ENCODE assay signal across 10 mouse cellular contexts in genomic region chr11:120283542-120283941, GRCm38 (mm10). TPM values are rescaled to one million over a fixed set of nuclear protein-coding genes. Genes with fewer than 3 reads are reported as not detected.
DNase-seq lines count a peak whose midpoint lies in the region; ATAC-seq and TF ChIP-seq lines count a peak whose summit lies in the region.
"Had no signal": no experiment of that assay in that cellular context is flagged by ENCODE, and none has a peak within 500 bp of the region (broad histone marks: within the 10 kb centered on the region; RNA-seq: fewer than 3 reads in every experiment).

No protein-coding gene starts in this region.

- H3K9me3 ChIP-seq in embryonic facial prominence, embryonic 15.5 days (replicated peaks) = no peaks in the 10 kb centered on the region
- H3K9me3 ChIP-seq in limb, embryonic 15.5 days = no peaks in the 10 kb centered on the region
- no peaks in the 10 kb centered on the region for H3K9me3 ChIP-seq in forebrain, postnatal 0 days (ENCODE audit: low read length)
- H3K9me3 ChIP-seq: embryonic facial prominence, embryonic 12.5 days had no signal

- H3K4me1 ChIP-seq in embryonic facial prominence, embryonic 15.5 days = peaks cover 10% of the 10 kb centered on the region; the same call in 1 of the 2 replicates
- peaks cover 9% of the 10 kb centered on the region; the same call in 1 of the 2 replicates for H3K4me1 ChIP-seq in limb, embryonic 15.5 days
- H3K4me1 ChIP-seq in forebrain, postnatal 0 days (ENCODE audit: insufficient read depth) = peaks cover 10% of the 10 kb centered on the region; the same call in 1 of the 2 replicates

- ATAC-seq in embryonic facial prominence, embryonic 15.5 days (ENCODE audit: insufficient number of reproducible peaks, low FRiP score, low TSS enrichment, low read depth) = no peak
- no peak for ATAC-seq in limb, embryonic 15.5 days (ENCODE audit: insufficient number of reproducible peaks, low FRiP score, low TSS enrichment, low read depth)
- ATAC-seq in forebrain, postnatal 0 days = no peak
- ATAC-seq: Patski had no signal

- peak; percentile 50 for DNase-seq in adrenal gland, postnatal 14 days
- no peak for DNase-seq in adrenal gland, postnatal 10 days
- peak; percentile 46 to 58 for DNase-seq in heart, postnatal 36 days
- DNase-seq in forebrain, postnatal 0 days = no peak
- DNase-seq in thymus, postnatal 25 days = no peak
- no peak for DNase-seq in embryo, embryonic 9.5 days (ENCODE audit: extremely low spot score)

- H3K27ac ChIP-seq in embryonic facial prominence, embryonic 15.5 days (replicated peaks) = 0 out of 2 replicates have a peak overlapping the region, but pooled peaks have one; percentile 17
- H3K27ac ChIP-seq in limb, embryonic 15.5 days = 0 out of 2 replicates have a peak overlapping the region, but pooled peaks have one; percentile 27
- H3K27ac ChIP-seq in forebrain, postnatal 0 days (ENCODE audit: low read depth, low read length) = no peak overlapping the region
- H3K27ac ChIP-seq: embryonic facial prominence, embryonic 12.5 days had no signal

- no peaks in the 10 kb centered on the region for H3K27me3 ChIP-seq in embryonic facial prominence, embryonic 15.5 days
- no peaks in the 10 kb centered on the region for H3K27me3 ChIP-seq in limb, embryonic 15.5 days
- H3K27me3 ChIP-seq in forebrain, postnatal 0 days (ENCODE audit: insufficient read depth, low read length) = no peaks in the 10 kb centered on the region
- H3K27me3 ChIP-seq: embryonic facial prominence, embryonic 12.5 days; Patski had no signal

- peaks cover 72% of the 10 kb centered on the region for H3K36me3 ChIP-seq in embryonic facial prominence, embryonic 15.5 days
- peaks cover 97% of the 10 kb centered on the region for H3K36me3 ChIP-seq in limb, embryonic 15.5 days
- H3K36me3 ChIP-seq in forebrain, postnatal 0 days (ENCODE audit: insufficient read depth) = peaks cover 76% of the 10 kb centered on the region

- no peak for TF ChIP-seq CTCF in forebrain, postnatal 0 days (IDR thresholded peaks at IDR 0.05; ENCODE audit: low read depth)

- no peak overlapping the region for H3K4me3 ChIP-seq in embryonic facial prominence, embryonic 15.5 days (replicated peaks)
- no peak overlapping the region for H3K4me3 ChIP-seq in limb, embryonic 15.5 days
- H3K4me3 ChIP-seq in forebrain, postnatal 0 days (ENCODE audit: low read depth, low read length) = no peak overlapping the region
- H3K4me3 ChIP-seq: embryonic facial prominence, embryonic 12.5 days had no signal

- H3K4me2 ChIP-seq in embryonic facial prominence, embryonic 15.5 days (replicated peaks) = no peak overlapping the region
- H3K4me2 ChIP-seq in limb, embryonic 15.5 days = no peak overlapping the region
- no peak overlapping the region for H3K4me2 ChIP-seq in forebrain, postnatal 0 days (ENCODE audit: low read depth)
- H3K4me2 ChIP-seq: embryonic facial prominence, embryonic 12.5 days had no signal

- WGBS in embryonic facial prominence, embryonic 15.5 days = 82% methylated on average over 5 of the region's 5 CpGs
- 82% methylated on average over 5 of the region's 5 CpGs for WGBS in limb, embryonic 15.5 days
- WGBS in forebrain, postnatal 0 days = 94% methylated on average over 5 of the region's 5 CpGs

- intact Hi-C loops in heart, postnatal 36 days (cut with DNase I) = no loop called here

- no peak overlapping the region for H3K9ac ChIP-seq in embryonic facial prominence, embryonic 15.5 days
- no peak overlapping the region for H3K9ac ChIP-seq in limb, embryonic 15.5 days
- no peak overlapping the region for H3K9ac ChIP-seq in forebrain, postnatal 0 days
- H3K9ac ChIP-seq: embryonic facial prominence, embryonic 12.5 days had no signal

RNA-seq across cellular contexts. Expression of gene Bahcc1, which starts 50.8 kb away (rescaled TPM):
- total RNA-seq in adrenal gland, postnatal 14 days (2021) = 12.4 and 17.2 TPM in 2 replicates
- total RNA-seq in adrenal gland, postnatal 10 days (2021) = 10 to 100 TPM; 13.8 to 20.5 TPM
- 7.9 and 9.3 TPM in 2 replicates for polyA plus RNA-seq in embryonic facial prominence, embryonic 15.5 days (2015; fragmentation: Nextera tagmentation; extraction: Ambion mirVana)
- 10 to 100 TPM in 1 of 2 experiments, 1 to 10 TPM in 1; 8.5 to 11.2 TPM for total RNA-seq in heart, postnatal 36 days (2021)
- polyA plus RNA-seq in limb, embryonic 15.5 days (2015; fragmentation: Nextera tagmentation; extraction: Ambion mirVana) = 5.8 and 6.7 TPM in 2 replicates
- 19.3 and 26.5 TPM in 2 replicates for total RNA-seq in forebrain, postnatal 0 days (2014; rRNA removed)
- 3.9 and 6.5 TPM in 2 replicates for polyA plus RNA-seq in forebrain, postnatal 0 days (2015; fragmentation: Nextera tagmentation; extraction: Ambion mirVana)

Comparison
In these comparisons a context has a peak if more than half of its experiments do, and no peak if none do; other contexts are left out.
1. DNase-seq: peak in adrenal gland, postnatal 14 days (single experiment) and heart, postnatal 36 days (2 of 2); none in adrenal gland, postnatal 10 days (single experiment), forebrain, postnatal 0 days (single experiment), thymus, postnatal 25 days (single experiment) and embryo, embryonic 9.5 days (single experiment).